Mouse (Mus musculus): ENCODE results near the gene Wdtc1.

Gene Wdtc1

GRCm38 (mm10) chr4:133375812-133376577 lies 22.7 kb upstream of the Wdtc1 start:
- DNase-seq (ENCODE audit: low spot score): no peak

GRCm38 (mm10) chr4:133374011-133374410 lies 20.7 kb upstream of the Wdtc1 start:
- DNase-seq (ENCODE audit: low spot score): no peak

GRCm38 (mm10) chr4:133372278-133372665 lies 19.0 kb upstream of the Wdtc1 start:
- no peak for DNase-seq (ENCODE audit: low spot score)

DNA sequence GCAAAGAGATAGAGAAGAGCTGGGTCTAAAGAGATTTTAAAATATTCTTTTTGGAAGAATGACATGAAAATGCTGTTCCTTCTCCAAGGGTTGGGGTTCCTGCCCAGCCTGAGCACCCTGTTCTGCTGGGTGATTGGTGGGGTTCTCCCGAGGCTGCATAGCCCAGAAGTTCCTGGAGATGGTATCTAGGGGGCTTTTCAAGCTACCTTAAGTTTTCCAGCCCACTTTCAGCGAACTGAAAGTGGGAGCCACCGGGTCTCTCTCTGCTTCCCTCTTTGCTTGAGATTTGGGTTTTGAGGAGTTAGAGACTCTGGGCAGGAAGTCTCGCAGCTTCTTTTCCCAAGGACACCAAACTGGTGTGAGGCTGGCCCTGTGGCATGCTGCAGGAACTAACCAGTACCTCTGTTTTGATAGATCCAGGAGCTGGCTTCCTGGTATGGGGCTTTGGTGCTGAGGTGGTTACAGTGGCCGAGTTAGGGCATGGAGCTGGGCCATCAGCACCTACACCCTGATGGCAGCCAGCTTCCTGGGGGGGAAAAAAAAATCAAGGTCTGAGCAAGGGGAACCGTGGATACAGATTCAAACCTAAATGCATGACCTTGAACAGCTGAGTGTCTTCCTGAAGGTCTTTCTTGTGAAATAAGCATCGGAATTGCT lies 18.5 kb upstream of the Wdtc1 start:
- DNase-seq (ENCODE audit: low spot score): no peak

GRCm38 (mm10) chr4:133370298-133371274 lies 17.3 kb upstream of the Wdtc1 start:
- no peak for DNase-seq (ENCODE audit: low spot score)

- DNase-seq (ENCODE audit: low spot score): peak; percentile 95
These were observed 16.4 kb upstream of the Wdtc1 start, which contains the start of gene Slc9a1 for GRCm38 (mm10) chr4:133369553-133370297. Gene Slc9a1, plus strand, starts transcription at chr4:133369706.

- DNase-seq (ENCODE audit: low spot score): no peak
These were observed 1.4 kb upstream of the Wdtc1 start for GRCm38 (mm10) chr4:133354641-133355040.

- DNase-seq (ENCODE audit: low spot score): no peak
These were observed 484 bp downstream of the Wdtc1 start for GRCm38 (mm10) chr4:133352797-133353196.

- no peak for DNase-seq (ENCODE audit: low spot score)
These were observed 5.1 kb downstream of the Wdtc1 start for GRCm38 (mm10) chr4:133348051-133348775.

DNA sequence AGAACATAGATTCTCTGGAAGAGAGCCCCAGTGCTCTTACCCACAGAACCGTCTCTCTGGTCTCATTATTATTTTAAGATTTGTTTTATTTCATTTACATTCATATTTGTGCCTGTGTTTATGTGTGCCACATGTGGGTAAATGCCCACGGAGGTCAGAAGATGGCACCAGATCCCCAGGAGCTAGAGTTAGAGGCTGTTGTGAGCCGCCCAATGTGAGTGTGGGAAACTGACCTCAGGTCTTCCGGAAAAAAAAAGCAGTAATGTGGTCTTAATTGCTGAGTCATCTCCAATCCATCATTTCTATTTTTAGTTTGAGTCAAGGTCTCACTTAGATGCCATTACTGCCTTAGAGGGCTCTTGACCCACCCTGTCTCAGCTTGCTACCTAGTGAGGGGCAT lies 5.7 kb downstream of the Wdtc1 start:
- no peak for DNase-seq (ENCODE audit: low spot score)

GRCm38 (mm10) chr4:133346577-133346976 lies 6.7 kb downstream of the Wdtc1 start:
- DNase-seq (ENCODE audit: low spot score): no peak

DNA sequence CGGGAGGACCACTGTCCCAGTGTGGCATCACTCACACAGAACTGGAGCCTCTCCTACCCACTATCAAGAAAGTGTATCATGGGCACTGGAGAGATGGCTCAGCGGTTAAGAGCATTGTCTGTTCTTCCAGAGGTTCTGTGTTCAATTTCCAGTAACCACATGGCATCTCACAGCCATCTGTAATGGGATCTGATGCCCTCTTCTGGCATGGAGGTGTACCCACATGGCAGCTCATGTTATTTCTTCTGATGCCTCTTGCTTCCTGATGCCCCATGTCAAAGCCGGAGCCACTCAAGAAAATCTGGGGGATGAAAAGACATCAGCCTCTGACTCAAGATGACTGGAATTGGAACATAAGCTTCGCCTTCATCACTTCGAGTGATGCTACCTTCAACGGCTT lies 7.6 kb downstream of the Wdtc1 start:
- no peak for DNase-seq (ENCODE audit: low spot score)

DNA sequence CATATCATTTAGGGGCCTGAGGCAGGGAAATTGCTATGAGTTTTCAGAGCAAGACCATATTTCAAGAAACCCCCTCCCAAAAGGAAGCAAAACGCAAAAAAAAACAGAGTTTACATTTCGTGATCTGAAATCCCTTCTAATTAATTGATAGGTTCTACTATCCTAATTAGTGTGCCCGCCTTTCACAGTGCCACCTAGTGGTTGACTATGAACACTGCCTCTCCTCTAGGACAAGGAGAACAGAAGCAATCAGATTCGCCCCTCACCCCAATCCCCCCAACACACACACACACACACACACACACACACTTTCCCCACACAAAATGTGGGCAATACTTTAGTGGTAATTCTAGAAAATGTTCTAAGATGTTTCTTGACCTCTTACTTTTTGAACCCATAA lies 9.2 kb downstream of the Wdtc1 start:
- DNase-seq (ENCODE audit: low spot score): no peak

GRCm38 (mm10) chr4:133340217-133340616 lies 13.1 kb downstream of the Wdtc1 start:
- no peak for DNase-seq (ENCODE audit: low spot score)

- DNase-seq (ENCODE audit: low spot score): peak; percentile 96
These were observed 14.0 kb downstream of the Wdtc1 start for GRCm38 (mm10) chr4:133339148-133339749.

DNA sequence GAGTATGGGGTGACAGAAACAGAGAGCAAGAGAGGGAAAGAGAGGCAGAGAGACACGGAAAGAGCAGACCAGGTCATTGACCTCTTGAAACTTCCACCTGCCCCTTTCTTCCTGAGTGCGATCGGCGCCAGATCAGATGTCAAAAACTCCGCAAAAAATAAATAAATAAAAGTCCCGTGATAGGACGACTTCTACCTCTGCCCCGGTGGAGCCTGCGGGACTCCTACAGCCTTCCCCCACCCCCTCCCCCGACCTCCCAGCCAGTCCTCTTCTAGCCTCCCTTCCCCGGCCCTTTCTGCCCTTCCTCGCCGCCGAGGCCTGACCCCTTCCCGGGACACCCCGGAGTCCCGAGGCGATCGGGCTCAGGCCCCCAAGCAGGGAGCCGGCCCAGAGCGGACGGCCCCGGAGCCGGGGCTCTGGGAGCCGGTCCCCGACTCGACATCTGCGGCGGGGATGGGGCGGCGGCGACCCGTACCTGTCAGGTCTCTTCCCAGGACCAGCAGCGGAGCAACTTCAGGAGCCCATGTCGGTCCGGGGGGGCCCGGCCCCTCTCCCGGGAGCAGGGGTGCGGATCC lies 14.7 kb downstream of the Wdtc1 start:
- peak; percentile 52 for DNase-seq (ENCODE audit: low spot score)

- no peak for DNase-seq (ENCODE audit: low spot score)
These were observed 15.3 kb downstream of the Wdtc1 start for GRCm38 (mm10) chr4:133337833-133338520.

DNA sequence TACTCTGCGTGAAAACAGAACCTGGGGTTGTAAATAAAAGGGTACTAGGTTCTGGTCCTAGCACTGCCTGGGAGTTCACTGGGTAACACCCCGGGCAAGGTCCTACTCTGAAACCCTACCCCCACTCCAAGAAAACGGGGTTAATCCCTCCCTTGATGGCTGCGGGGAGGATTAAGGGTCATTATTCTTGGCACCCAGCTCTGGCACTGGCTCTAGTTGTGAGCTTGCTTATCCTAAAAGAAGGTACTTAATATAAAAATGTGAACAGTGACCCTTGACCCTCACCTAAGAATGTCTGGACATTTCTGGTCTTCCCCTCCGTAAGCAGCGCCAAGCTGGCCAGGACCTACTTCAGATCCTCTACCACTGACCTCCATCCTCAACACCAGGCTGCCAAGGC lies 20.0 kb downstream of the Wdtc1 start:
- DNase-seq (ENCODE audit: low spot score): no peak

DNA sequence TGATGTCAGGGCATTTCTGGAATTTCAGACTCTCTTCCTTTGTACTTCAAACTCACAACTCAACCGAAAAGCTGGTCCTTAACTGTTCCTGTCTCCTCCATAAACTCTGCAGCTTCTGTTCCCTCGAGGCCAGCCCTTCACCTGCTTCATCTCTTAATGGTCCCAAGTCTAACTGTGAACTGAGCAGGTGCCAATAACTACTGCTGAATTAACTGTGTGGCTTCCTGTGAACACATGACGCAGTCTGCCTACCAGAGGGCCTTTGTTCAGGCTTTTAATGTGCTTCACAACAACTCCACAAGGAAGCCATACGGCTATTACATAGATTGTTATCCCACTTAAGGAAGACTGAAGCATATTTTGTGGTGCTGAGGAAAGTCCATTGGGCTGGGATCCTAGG lies 23.0 kb downstream of the Wdtc1 start:
- DNase-seq (ENCODE audit: low spot score): no peak

- DNase-seq (ENCODE audit: low spot score): no peak
These were observed 25.2 kb downstream of the Wdtc1 start for GRCm38 (mm10) chr4:133328129-133328528.

Data from ovary, postnatal 10 days (tissue).